Mouse (Mus musculus) heart, postnatal 0 days (tissue): ENCODE measurements around the gene Pate4.
"Not testable (repeated sequence)": the region's sequence is repeated elsewhere in the genome, so short reads cannot be mapped to it uniquely, and the experiment has no call there.

Experiments used
- CTCF ChIP-seq: IDR thresholded peaks from 2 replicates; pipeline ENCODE4 v1.5.1; 2016; ENCODE audit warnings: antibody characterized with exemption, control low read depth, low read depth
- EP300 ChIP-seq: IDR thresholded peaks from 2 replicates; pipeline ENCODE4 v1.6.1; 2016; ENCODE audit warnings: antibody characterized with exemption, low read depth

- TF ChIP-seq CTCF, EP300: not testable (repeated sequence)
These were observed 5.0 kb upstream of the Pate4 start for GRCm38 (mm10) chr9:35616784-35617183.
